Mouse (Mus musculus) adrenal gland (tissue): ENCODE measurements around the gene Arhgef10l.

Experiments
- intact Hi-C: fragments of 180-260 bp; cut with DNase I; formaldehyde crosslinking; loops from one replicate; pipeline ENCODE4 v1.15.1; 2025

The Arhgef10l gene

GRCm38 (mm10) chr4:140661406-140662022, 4.3 kb downstream of the Arhgef10l start:
- intact Hi-C loops: loop anchor here (5.0 kb wide), 1 partner anchor 34 kb away; no protein-coding TSS in a partner anchor

- intact Hi-C loops: no loop called here
These were observed 7.9 kb downstream of the Arhgef10l start for GRCm38 (mm10) chr4:140657681-140658575.

- intact Hi-C loops: no loop called here
These were observed 9.3 kb downstream of the Arhgef10l start for GRCm38 (mm10) chr4:140656529-140656928.

GRCm38 (mm10) chr4:140654798-140655197, 11.0 kb downstream of the Arhgef10l start:
- intact Hi-C loops: no loop called here

- intact Hi-C loops: no loop called here
These were observed 11.8 kb downstream of the Arhgef10l start for GRCm38 (mm10) chr4:140653835-140654583.

- intact Hi-C loops: no loop called here
These were observed 16.1 kb downstream of the Arhgef10l start for GRCm38 (mm10) chr4:140649731-140650130.

- intact Hi-C loops: no loop called here
These were observed 16.6 kb downstream of the Arhgef10l start for GRCm38 (mm10) chr4:140649207-140649591.

GRCm38 (mm10) chr4:140648443-140649206, 17.2 kb downstream of the Arhgef10l start:
- intact Hi-C loops: no loop called here

GRCm38 (mm10) chr4:140647711-140648421, 17.9 kb downstream of the Arhgef10l start:
- intact Hi-C loops: no loop called here

- intact Hi-C loops: no loop called here
These were observed 20.2 kb downstream of the Arhgef10l start for GRCm38 (mm10) chr4:140645638-140646037.

GRCm38 (mm10) chr4:140644701-140645100, 21.1 kb downstream of the Arhgef10l start:
- intact Hi-C loops: no loop called here

GRCm38 (mm10) chr4:140644276-140644675, 21.5 kb downstream of the Arhgef10l start:
- intact Hi-C loops: no loop called here

- intact Hi-C loops: no loop called here
These were observed 23.4 kb downstream of the Arhgef10l start for GRCm38 (mm10) chr4:140642378-140642777.

- intact Hi-C loops: no loop called here
These were observed 24.3 kb downstream of the Arhgef10l start for GRCm38 (mm10) chr4:140641414-140641918.

GRCm38 (mm10) chr4:140640668-140641067, 25.1 kb downstream of the Arhgef10l start:
- intact Hi-C loops: no loop called here

GRCm38 (mm10) chr4:140640242-140640523, 25.6 kb downstream of the Arhgef10l start:
- intact Hi-C loops: no loop called here

- intact Hi-C loops: no loop called here
These were observed 26.2 kb downstream of the Arhgef10l start for GRCm38 (mm10) chr4:140639431-140640241.

GRCm38 (mm10) chr4:140638591-140638990, 27.2 kb downstream of the Arhgef10l start:
- intact Hi-C loops: no loop called here

GRCm38 (mm10) chr4:140637269-140637668, 28.5 kb downstream of the Arhgef10l start:
- intact Hi-C loops: no loop called here
